Mouse (Mus musculus) adrenal gland, postnatal 4 days (tissue): Measurements from ENCODE around the gene Defa22. TPM values are rescaled to one million over a fixed set of nuclear protein-coding genes. Genes with fewer than 3 reads are reported as not detected.
"Not testable (repeated sequence)": the region's sequence is repeated elsewhere in the genome, so short reads cannot be mapped to it uniquely, and the experiment has no call there.

Experiments used
- DNase-seq, 2 experiments: peaks; one replicate each; pipeline ENCODE4 v3.0.0; 2021 to 2022; ENCODE audit warnings: low spot score in 2 of 2, mixed read lengths in 2 of 2
- long read RNA-seq, 2 experiments: library from polyadenylated mRNA; stranded (forward); transcript quantifications; one replicate each; pipeline ENCODE4 v2.0.0; 2021
- total RNA-seq, 2 experiments: library from RNA; stranded (reverse); gene quantifications; 2 replicates each; pipeline ENCODE4 v1.2.3; 2021

Defa22 gene
- not detected for total RNA-seq
- long read RNA-seq, experiment 1: 0 reads
- long read RNA-seq, experiment 2: 0 reads

DNA sequence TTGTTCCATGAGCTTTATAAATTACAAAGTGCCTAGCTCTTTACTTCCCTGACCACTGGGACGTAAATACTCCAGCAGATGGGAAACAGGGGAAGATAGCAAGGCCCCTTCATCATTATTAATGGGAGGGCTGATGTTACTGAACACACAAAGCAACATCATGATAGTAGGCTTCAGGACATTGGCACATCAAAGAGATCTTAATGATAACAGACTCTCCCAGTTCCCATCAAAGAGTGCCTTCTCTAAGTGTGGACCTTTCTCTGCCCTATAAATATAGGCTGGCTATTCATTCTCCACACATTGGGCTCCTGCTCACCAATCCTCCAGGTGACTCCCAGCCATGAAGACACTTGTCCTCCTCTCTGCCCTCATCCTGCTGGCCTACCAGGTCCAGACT is at the start of gene Defa22:
Gene Defa22 (plus strand): TSS at position 301 of the 400 bp plus-strand sequence.
- not testable (repeated sequence) for DNase-seq

DNA sequence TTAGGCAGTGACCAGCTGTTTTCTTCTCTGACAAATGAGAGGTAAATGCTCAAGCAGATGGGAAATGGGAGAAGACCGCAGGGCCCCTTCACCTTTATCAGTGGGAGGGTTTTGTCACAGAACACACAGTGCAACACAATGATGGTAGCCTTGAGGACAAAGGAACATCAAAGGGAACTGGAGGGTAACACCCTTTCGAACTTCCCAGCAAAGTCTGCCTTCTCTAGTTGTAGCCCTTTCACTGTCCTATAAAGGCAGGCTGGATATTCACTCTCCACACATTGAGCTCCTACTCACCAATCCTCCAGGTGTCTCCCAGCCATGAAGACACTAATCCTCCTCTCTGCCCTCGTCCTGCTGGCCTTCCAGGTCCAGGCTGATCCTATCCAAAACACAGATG is 27.7 kb upstream of the Defa22 start, which contains the start of gene Defa30:
Gene Defa30 (plus strand): TSS at position 301 of the 400 bp plus-strand sequence.
- DNase-seq: not testable (repeated sequence)

DNA sequence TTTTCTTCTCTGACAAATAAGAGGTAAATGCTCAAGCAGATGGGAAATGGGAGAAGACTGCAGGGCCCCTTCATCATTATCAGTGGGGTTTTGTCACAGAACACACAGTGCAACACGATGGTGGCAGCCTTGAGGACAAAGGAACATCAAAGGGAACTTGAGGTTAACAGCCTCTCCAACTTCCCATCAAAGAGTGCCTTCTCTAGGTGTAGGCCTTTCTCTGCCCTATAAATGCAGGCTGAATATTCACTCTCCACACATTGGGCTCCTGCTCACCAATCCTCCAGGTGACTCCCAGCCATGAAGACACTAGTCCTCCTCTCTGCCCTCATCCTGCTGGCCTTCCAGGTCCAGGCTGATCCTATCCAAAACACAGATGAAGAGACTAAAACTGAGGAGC is 29.2 kb downstream of the Defa22 start, which contains the start of gene Defa31:
Gene Defa31 (plus strand): TSS at position 301 of the 400 bp plus-strand sequence.
- not testable (repeated sequence) for DNase-seq

DNA sequence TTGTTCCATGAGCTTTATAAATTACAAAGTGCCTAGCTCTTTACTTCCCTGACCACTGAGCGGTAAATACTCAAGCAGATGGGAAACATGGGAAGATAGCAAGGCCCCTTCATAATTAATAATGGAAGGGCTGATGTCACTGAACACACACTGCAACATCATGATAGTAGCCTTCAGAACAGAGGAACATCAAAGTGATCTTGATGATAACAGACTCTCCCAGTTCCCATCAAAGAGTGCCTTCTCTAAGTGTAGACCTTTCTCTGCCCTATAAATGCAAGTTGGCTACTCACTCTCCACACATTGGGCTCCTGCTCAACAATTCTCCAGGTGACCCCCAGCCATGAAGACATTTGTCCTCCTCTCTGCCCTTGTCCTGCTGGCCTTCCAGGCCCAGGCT is 39.2 kb downstream of the Defa22 start, which contains the start of gene Gm15293:
Gene Gm15293 (plus strand): TSS at position 301 of the 400 bp plus-strand sequence.
- DNase-seq: not testable (repeated sequence)

Other genes with a start within 250 kb of the Defa22 start
- not detected for gene Gm6040, start 240.2 kb upstream of the Defa22 start, total RNA-seq
- not detected for gene AY761185, start 217.6 kb upstream of the Defa22 start, total RNA-seq
- not detected for gene Defa21, start 136.7 kb upstream of the Defa22 start, total RNA-seq
- not detected for gene Defa23, start 107.2 kb upstream of the Defa22 start, total RNA-seq
- gene Defa35, start 97.2 kb upstream of the Defa22 start, total RNA-seq: not detected
- not detected for gene Defa25, start 77.8 kb upstream of the Defa22 start, total RNA-seq
- gene Gm14851, start 66.2 kb upstream of the Defa22 start, total RNA-seq: not detected
- gene Defa30, start 27.6 kb upstream of the Defa22 start, total RNA-seq: not detected
- not detected for gene Defa31, start 29.3 kb downstream of the Defa22 start, total RNA-seq
- gene Gm15293, start 39.3 kb downstream of the Defa22 start, total RNA-seq: not detected
- gene Gm15292, start 87.5 kb downstream of the Defa22 start, total RNA-seq: not detected
- gene Defa27, start 153.3 kb downstream of the Defa22 start, total RNA-seq: not detected
- gene Defa29, start 164.7 kb downstream of the Defa22 start, total RNA-seq: not detected
- not detected for gene Defa2, start 216.2 kb downstream of the Defa22 start, total RNA-seq
- not detected for gene Defa33, start 229.5 kb downstream of the Defa22 start, total RNA-seq